Mouse (Mus musculus) forebrain, embryonic 13.5 days (tissue): Measurements from ENCODE around the gene Gm49373. TPM values are rescaled to one million over a fixed set of nuclear protein-coding genes. Genes with fewer than 3 reads are reported as not detected.

Experiments
- ATAC-seq: fragments of 200-750 bp; cut with Nextera tagmentation; 2 replicates; pipeline ENCODE4 v1.8.0; 2017
- H3K27ac ChIP-seq: fragments of 300-500 bp; sonication (generic); 2 replicates; pipeline ENCODE4 v1.5.1; 2015; ENCODE audit warnings: inconsistent platforms, mild to moderate bottlenecking, moderate library complexity
- H3K27me3 ChIP-seq: fragments of 300-500 bp; sonication (generic); 2 replicates; pipeline ENCODE4 v1.6.1; 2015; ENCODE audit warnings: mild to moderate bottlenecking, inconsistent platforms
- H3K36me3 ChIP-seq: fragments of 300-500 bp; sonication (generic); 2 replicates; pipeline ENCODE4 v1.6.1; 2015; ENCODE audit warnings: mild to moderate bottlenecking, inconsistent platforms; ENCODE audit not compliant: poor library complexity, severe bottlenecking
- H3K4me1 ChIP-seq: fragments of 300-500 bp; sonication (generic); 2 replicates; pipeline ENCODE4 v1.6.1; 2015; ENCODE audit warnings: inconsistent platforms
- H3K4me2 ChIP-seq: fragments of 300-500 bp; sonication (generic); 2 replicates; pipeline ENCODE4 v1.6.1; 2015; ENCODE audit warnings: inconsistent platforms, mild to moderate bottlenecking, moderate library complexity
- H3K4me3 ChIP-seq: fragments of 300-500 bp; sonication (generic); 2 replicates; pipeline ENCODE4 v1.5.1; 2015; ENCODE audit warnings: mild to moderate bottlenecking, inconsistent platforms
- H3K9ac ChIP-seq: fragments of 300-500 bp; sonication (generic); 2 replicates; pipeline ENCODE4 v1.6.1; 2015; ENCODE audit warnings: mild to moderate bottlenecking, inconsistent platforms
- H3K9me3 ChIP-seq: fragments of 300-500 bp; sonication (generic); replicated peaks from 2 replicates; pipeline ENCODE4 v1.6.1; 2016; ENCODE audit warnings: inconsistent platforms
- WGBS: fragments of 180-500 bp; shearing (Covaris S2); methylation state at CpG from one replicate; pipeline ENCODE4 v1.1.7; 2015; 5-methylcytosine and 5-hydroxymethylcytosine counted together
- microRNA counts: library from miRNA; unstranded; fragments of <30 nt; microRNA quantifications from one replicate; lab custom pipeline; 2016
- microRNA-seq: library from miRNA; unstranded; fragments of <30 nt; microRNA quantifications from one replicate; pipeline ENCODE4, GENCODE M21; 2016
- polyA plus RNA-seq: library from polyadenylated mRNA; unstranded; fragments of >200 nt; fragmentation: Nextera tagmentation; extraction: Ambion mirVana; gene quantifications from 2 replicates; pipeline ENCODE4 v1.2.1, GENCODE M21; 2015

The Gm49373 gene
- polyA plus RNA-seq, 1 experiment from 2014 or later = 1.2 TPM

DNA sequence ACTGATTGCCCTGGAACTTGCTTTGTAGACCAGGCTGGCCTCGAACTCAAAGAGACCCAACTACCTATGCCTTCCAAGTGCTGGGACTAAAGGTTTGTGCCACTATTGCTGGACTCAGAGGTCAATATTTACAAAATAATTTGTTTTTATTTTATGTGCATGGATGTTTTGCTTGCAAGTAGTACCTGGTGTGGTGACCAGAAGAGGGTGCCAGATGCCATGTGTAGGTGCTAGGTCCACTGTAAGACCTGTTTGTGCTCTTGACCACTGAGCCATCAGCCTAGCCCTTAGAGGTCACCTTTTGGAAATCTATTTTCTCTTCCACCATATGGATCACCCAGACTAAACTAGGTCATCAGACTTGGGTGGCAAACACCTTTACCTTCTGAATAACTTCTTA lies 50.2 kb downstream of the Gm49373 start:
- H3K4me1 ChIP-seq = no peaks in the 10 kb centered on the region
- no peak overlapping the region for H3K4me3 ChIP-seq
- H3K9ac ChIP-seq = no peak overlapping the region
- no peaks in the 10 kb centered on the region for H3K36me3 ChIP-seq
- H3K27me3 ChIP-seq = peaks cover 44% of the 10 kb centered on the region
- 84% methylated on average over 1 of the region's 1 CpGs for WGBS
- no peak overlapping the region for H3K27ac ChIP-seq
- no peak for ATAC-seq
- no peaks in the 10 kb centered on the region for H3K9me3 ChIP-seq
- no peak overlapping the region for H3K4me2 ChIP-seq

DNA sequence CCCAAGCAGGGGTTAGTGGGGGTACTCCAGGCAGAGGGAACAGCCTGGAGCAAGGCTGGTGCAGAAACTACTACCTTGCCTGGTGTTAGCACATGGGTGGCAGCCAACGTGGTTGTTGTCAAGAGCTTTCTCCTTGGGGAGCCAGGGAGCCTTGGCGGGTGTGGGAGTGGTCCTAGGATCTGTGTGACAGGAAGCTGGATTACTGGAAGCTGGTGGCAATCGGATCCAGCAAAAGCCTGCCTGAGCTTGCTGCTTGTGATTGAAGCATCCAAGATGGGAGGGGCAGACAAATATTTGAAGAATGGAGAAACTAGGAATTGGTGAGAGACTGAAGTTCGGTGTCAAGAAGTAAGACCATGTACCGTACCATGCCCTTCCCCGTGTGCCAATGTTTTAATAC lies 50.6 kb downstream of the Gm49373 start:
- Histone ChIP-seq H3K9me3 (no peaks in the 10 kb centered on the region), H3K36me3 (no peaks in the 10 kb centered on the region), H3K4me3 (no peak overlapping the region), H3K4me2 (no peak overlapping the region), H3K27me3 (peaks cover 45% of the 10 kb centered on the region), H3K4me1 (no peaks in the 10 kb centered on the region), H3K27ac (no peak overlapping the region), H3K9ac (no peak overlapping the region)
- ATAC-seq = no peak
- whole genome bisulfite sequencing = 61% methylated on average over 6 of the region's 6 CpGs

- Histone ChIP-seq H3K4me2 (no peak overlapping the region), H3K9ac (no peak overlapping the region), H3K27me3 (peaks cover 45% of the 10 kb centered on the region), H3K36me3 (no peaks in the 10 kb centered on the region), H3K4me3 (no peak overlapping the region), H3K27ac (no peak overlapping the region), H3K4me1 (no peaks in the 10 kb centered on the region), H3K9me3 (no peaks in the 10 kb centered on the region)
- 77% methylated on average over 3 of the region's 3 CpGs for WGBS
- no peak for ATAC-seq
Observed at GRCm38 (mm10) chr9:21021363-21021762, 51.5 kb downstream of the Gm49373 start.

DNA sequence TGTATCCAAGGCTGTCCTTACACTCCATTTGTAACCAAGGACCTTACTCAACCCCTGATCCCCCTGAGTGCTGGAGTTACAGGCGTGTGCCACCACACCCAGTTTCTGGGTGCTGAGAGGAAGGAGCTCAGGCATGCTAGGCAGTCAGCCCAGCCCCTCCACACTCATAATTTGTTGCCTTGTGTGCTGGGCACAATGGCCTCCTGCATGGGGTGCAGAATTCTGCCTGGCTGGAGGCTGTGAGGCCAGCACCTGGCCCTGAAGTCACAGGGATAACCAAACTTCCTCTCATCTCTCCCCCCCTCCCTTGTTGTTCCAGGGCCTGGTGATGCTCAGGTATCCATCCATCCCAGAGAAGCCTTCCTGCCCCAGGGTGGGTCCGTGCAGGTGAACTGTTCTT lies 54.3 kb downstream of the Gm49373 start:
- Histone ChIP-seq H3K27me3 (peaks cover 62% of the 10 kb centered on the region), H3K36me3 (no peaks in the 10 kb centered on the region), H3K4me2 (no peak overlapping the region), H3K4me3 (no peak overlapping the region), H3K4me1 (peaks cover 10% of the 10 kb centered on the region), H3K9ac (no peak overlapping the region), H3K27ac (no peak overlapping the region), H3K9me3 (no peaks in the 10 kb centered on the region)
- no peak for ATAC-seq
- whole genome bisulfite sequencing = 77% methylated on average over 2 of the region's 2 CpGs

DNA sequence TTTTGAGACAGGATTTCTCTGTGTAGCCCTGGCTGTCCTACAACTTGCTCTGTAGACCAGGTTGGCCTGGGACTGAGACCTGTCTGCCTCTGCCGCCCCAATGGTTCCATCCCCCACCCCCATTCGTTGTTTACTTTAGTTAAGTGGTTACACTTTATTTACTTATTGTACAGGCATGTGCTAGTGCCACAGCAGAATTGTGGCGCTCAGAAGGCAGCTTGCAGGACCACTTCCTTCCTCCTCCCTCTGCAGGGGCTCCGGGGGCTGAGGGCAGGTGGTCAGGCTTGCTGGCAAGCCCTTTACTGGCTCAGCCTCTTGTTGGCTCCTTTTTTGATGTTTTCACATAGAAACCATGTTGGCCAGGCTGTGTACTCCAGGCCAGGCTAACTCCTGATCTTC lies 55.7 kb downstream of the Gm49373 start:
- Histone ChIP-seq H3K9ac (no peak overlapping the region), H3K4me3 (no peak overlapping the region), H3K27ac (no peak overlapping the region), H3K4me2 (no peak overlapping the region), H3K9me3 (no peaks in the 10 kb centered on the region), H3K4me1 (peaks cover 10% of the 10 kb centered on the region), H3K27me3 (peaks cover 73% of the 10 kb centered on the region), H3K36me3 (no peaks in the 10 kb centered on the region)
- no peak for ATAC-seq
- 45% methylated on average over 4 of the region's 4 CpGs for WGBS

- peaks cover 74% of the 10 kb centered on the region for H3K27me3 ChIP-seq
- H3K4me1 ChIP-seq = peaks cover 10% of the 10 kb centered on the region
- no peaks in the 10 kb centered on the region for H3K9me3 ChIP-seq
- H3K27ac ChIP-seq = no peak overlapping the region
- no peaks in the 10 kb centered on the region for H3K36me3 ChIP-seq
- 5% methylated on average over 17 of the region's 17 CpGs for WGBS
- no peak for ATAC-seq
- H3K9ac ChIP-seq = no peak overlapping the region
- no peak overlapping the region for H3K4me2 ChIP-seq
- H3K4me3 ChIP-seq = peak overlapping the region; percentile 15
Observed at GRCm38 (mm10) chr9:21016331-21017176, 56.3 kb downstream of the Gm49373 start.

GRCm38 (mm10) chr9:21015571-21016130 lies 57.2 kb downstream of the Gm49373 start, which contains the start of gene Icam1:
Gene Icam1, plus strand, starts transcription at chr9:21015985.
- H3K4me3 ChIP-seq = peak within 1 kb of the TSS; percentile 15
- H3K4me2 ChIP-seq = peak within 1 kb of the TSS; percentile 40
- WGBS = under 1% methylated on average over 28 of the region's 30 CpGs
- H3K9ac ChIP-seq = peak within 1 kb of the TSS; percentile 49; the same call in 1 of the 2 replicates
- no peaks in the 10 kb centered on the region for H3K9me3 ChIP-seq
- no peaks in the 10 kb centered on the region for H3K36me3 ChIP-seq
- H3K27ac ChIP-seq = no peak within 1 kb of the TSS
- H3K27me3 ChIP-seq = peaks cover 74% of the 10 kb centered on the region
- no peak for ATAC-seq
- H3K4me1 ChIP-seq = peaks cover 10% of the 10 kb centered on the region

GRCm38 (mm10) chr9:21014691-21015570 lies 58.0 kb downstream of the Gm49373 start:
- peaks cover 72% of the 10 kb centered on the region for H3K27me3 ChIP-seq

More at GRCm38 (mm10) chr9:21014691-21015570, 58.0 kb downstream of the Gm49373 start:
- H3K4me3 ChIP-seq = peak overlapping the region; percentile 15
- peak overlapping the region; percentile 49; the same call in 1 of the 2 replicates for H3K9ac ChIP-seq
- peak overlapping the region; percentile 40 for H3K4me2 ChIP-seq
- no peaks in the 10 kb centered on the region for H3K9me3 ChIP-seq
- peaks cover 10% of the 10 kb centered on the region for H3K4me1 ChIP-seq
- H3K36me3 ChIP-seq = no peaks in the 10 kb centered on the region
- 5% methylated on average over 29 of the region's 29 CpGs for WGBS
- ATAC-seq = no peak
- no peak overlapping the region for H3K27ac ChIP-seq

MicroRNAs within 50 kb of the gene (microRNA counts, 519-probe panel; counts per million panel counts)
- 4,023 counts per million, percentile 78 among the panel's probes with 10 or more counts for microRNA mmu-miR-1900 (lab: Ali Mortazavi, UCI)

Small RNA genes within 50 kb of the gene (microRNA-seq; reads per million reads assigned to microRNA genes)
- gene Mir1900 (not detected), gene Mir7082 (2.4 reads per million)

Other genes starting within 250 kb of the Gm49373 start
- gene A230050P20Rik, start 204.5 kb downstream of the Gm49373 start, polyA plus RNA-seq = 1.1 and 1.2 TPM in 2 replicates
- 8.5 and 11.1 TPM in 2 replicates for gene Angptl6, start 193.4 kb downstream of the Gm49373 start, polyA plus RNA-seq
- gene Ppan, start 184.9 kb downstream of the Gm49373 start, polyA plus RNA-seq = 57.7 and 65.2 TPM in 2 replicates
- 327 and 332 TPM in 2 replicates for gene Eif3g, start 174.5 kb downstream of the Gm49373 start, polyA plus RNA-seq
- gene Dnmt1, start 113.2 kb downstream of the Gm49373 start, polyA plus RNA-seq = 92.4 and 103 TPM in 2 replicates
- 6.8 and 10.3 TPM in 2 replicates for gene S1pr2, start 96.3 kb downstream of the Gm49373 start, polyA plus RNA-seq
- 115 and 124 TPM in 2 replicates for gene Mrpl4, start 70.4 kb downstream of the Gm49373 start, polyA plus RNA-seq
- 2.4 and 2.8 TPM in 2 replicates for gene Icam1, start 57.1 kb downstream of the Gm49373 start, polyA plus RNA-seq
- gene Icam4, start 43.7 kb downstream of the Gm49373 start, polyA plus RNA-seq = 0.17 and 0.37 TPM in 2 replicates
- gene Icam5, start 41.0 kb downstream of the Gm49373 start, polyA plus RNA-seq = 0.19 and 0.45 TPM in 2 replicates
- 0.81 and 2.2 TPM in 2 replicates for gene Zglp1, start 6.0 kb downstream of the Gm49373 start, polyA plus RNA-seq
- 46.0 and 51.9 TPM in 2 replicates for gene Fdx1l, start 518 bp upstream of the Gm49373 start, polyA plus RNA-seq
- gene Gm38431, start 18.9 kb upstream of the Gm49373 start, polyA plus RNA-seq = 1.5 and 2.1 TPM in 2 replicates
- gene Raver1, start 18.9 kb upstream of the Gm49373 start, polyA plus RNA-seq = 41.0 and 47.5 TPM in 2 replicates
- gene Tyk2, start 58.1 kb upstream of the Gm49373 start, polyA plus RNA-seq = 9.1 and 11.3 TPM in 2 replicates
- gene Cdc37, start 76.9 kb upstream of the Gm49373 start, polyA plus RNA-seq = 229 and 232 TPM in 2 replicates
- gene Pde4a, start 92.6 kb upstream of the Gm49373 start, polyA plus RNA-seq = 15.7 TPM in 2 replicates
- 55.7 and 60.0 TPM in 2 replicates for gene Keap1, start 166.3 kb upstream of the Gm49373 start, polyA plus RNA-seq
- 0.37 and 0.55 TPM in 2 replicates for gene S1pr5, start 175.3 kb upstream of the Gm49373 start, polyA plus RNA-seq
- 60.2 and 60.3 TPM in 2 replicates for gene Atg4d, start 192.2 kb upstream of the Gm49373 start, polyA plus RNA-seq
- 15.4 and 20.1 TPM in 2 replicates for gene Kri1, start 214.9 kb upstream of the Gm49373 start, polyA plus RNA-seq
- gene Cdkn2d, start 218.3 kb upstream of the Gm49373 start, polyA plus RNA-seq = 85.4 and 88.3 TPM in 2 replicates
- 0.39 and 0.52 TPM in 2 replicates for gene Ap1m2, start 239.2 kb upstream of the Gm49373 start, polyA plus RNA-seq
- gene Slc44a2, start 247.6 kb upstream of the Gm49373 start, polyA plus RNA-seq = 63.6 and 68.3 TPM in 2 replicates